Mouse (Mus musculus) neural tube, embryonic 12.5 days (tissue): ENCODE data around the gene Nudt8. TPM values are rescaled to one million over a fixed set of nuclear protein-coding genes. Genes with fewer than 3 reads are reported as not detected.
"Not testable (repeated sequence)": the region's sequence is repeated elsewhere in the genome, so short reads cannot be mapped to it uniquely, and the experiment has no call there.

Experiments
- ATAC-seq: fragments of 200-750 bp; cut with Nextera tagmentation; 2 replicates; pipeline ENCODE4 v1.8.0; 2017; ENCODE audit warnings: low read depth, mild to moderate bottlenecking, moderate TSS enrichment, moderate library complexity; ENCODE audit not compliant: low FRiP score
- H3K27ac ChIP-seq: fragments of 300-500 bp; sonication (generic); 2 replicates; pipeline ENCODE4 v1.5.1; 2016
- H3K27me3 ChIP-seq: fragments of 300-500 bp; sonication (generic); replicated peaks from 2 replicates; pipeline ENCODE4 v1.6.1; 2016; ENCODE audit warnings: mild to moderate bottlenecking
- H3K36me3 ChIP-seq: fragments of 300-500 bp; sonication (generic); 2 replicates; pipeline ENCODE4 v1.6.1; 2016; ENCODE audit warnings: mild to moderate bottlenecking
- H3K4me1 ChIP-seq: fragments of 300-500 bp; sonication (generic); 2 replicates; pipeline ENCODE4 v1.6.1; 2016
- H3K4me2 ChIP-seq: fragments of 300-500 bp; sonication (generic); replicated peaks from 2 replicates; pipeline ENCODE4 v1.6.1; 2016; ENCODE audit warnings: mild to moderate bottlenecking
- H3K4me3 ChIP-seq: fragments of 300-500 bp; sonication (generic); 2 replicates; pipeline ENCODE4 v1.5.1; 2016
- H3K9ac ChIP-seq: fragments of 300-500 bp; sonication (generic); 2 replicates; pipeline ENCODE4 v1.6.1; 2016; ENCODE audit warnings: mild to moderate bottlenecking
- H3K9me3 ChIP-seq: fragments of 300-500 bp; sonication (generic); 2 replicates; pipeline ENCODE4 v1.6.1; 2016; ENCODE audit warnings: mild to moderate bottlenecking
- WGBS: fragments of 180-500 bp; shearing (Covaris S2); methylation state at CpG from one replicate; pipeline ENCODE4 v1.1.7; 2016; 5-methylcytosine and 5-hydroxymethylcytosine counted together
- polyA plus RNA-seq: library from polyadenylated mRNA; unstranded; fragments of >200 nt; fragmentation: Nextera tagmentation; extraction: Ambion mirVana; gene quantifications from 2 replicates; pipeline ENCODE4 v1.2.1, GENCODE M21; 2016

Gene Nudt8
- polyA plus RNA-seq, 1 experiment from 2014 or later: 20.6 TPM

- H3K4me2 ChIP-seq: no peak overlapping the region
- H3K9ac ChIP-seq: no peak overlapping the region
- H3K27me3 ChIP-seq: 0 out of 2 replicates have a peak, but pooled peaks cover 3% of the 10 kb centered on the region
- H3K4me1 ChIP-seq: no peaks in the 10 kb centered on the region
- H3K4me3 ChIP-seq: no peak overlapping the region
- no peak for ATAC-seq
- H3K27ac ChIP-seq: no peak overlapping the region
- peaks cover 3% of the 10 kb centered on the region; the same call in 1 of the 2 replicates for H3K9me3 ChIP-seq
- WGBS: 81% methylated on average over 7 of the region's 7 CpGs
- no peaks in the 10 kb centered on the region for H3K36me3 ChIP-seq
Observed at GRCm38 (mm10) chr19:4023185-4023584, 22.8 kb downstream of the Nudt8 start.

GRCm38 (mm10) chr19:4027576-4027975 lies 27.2 kb downstream of the Nudt8 start:
- no peaks in the 10 kb centered on the region for H3K36me3 ChIP-seq
- H3K4me3 ChIP-seq: no peak overlapping the region
- no peak for ATAC-seq
- no peaks in the 10 kb centered on the region for H3K27me3 ChIP-seq
- no peaks in the 10 kb centered on the region for H3K4me1 ChIP-seq
- no peak overlapping the region for H3K27ac ChIP-seq
- peaks cover 3% of the 10 kb centered on the region; the same call in 1 of the 2 replicates for H3K9me3 ChIP-seq
- H3K4me2 ChIP-seq: no peak overlapping the region
- no peak overlapping the region for H3K9ac ChIP-seq

GRCm38 (mm10) chr19:4032668-4033067 lies 32.3 kb downstream of the Nudt8 start:
- H3K36me3 ChIP-seq: 0 out of 2 replicates have a peak, but pooled peaks cover 2% of the 10 kb centered on the region
- H3K4me1 ChIP-seq: peaks cover 9% of the 10 kb centered on the region
- H3K27ac ChIP-seq: no peak overlapping the region
- no peaks in the 10 kb centered on the region for H3K27me3 ChIP-seq
- WGBS: 72% methylated on average over 7 of the region's 7 CpGs
- H3K4me3 ChIP-seq: no peak overlapping the region
- H3K9me3 ChIP-seq: 0 out of 2 replicates have a peak, but pooled peaks cover under 1% of the 10 kb centered on the region
- H3K4me2 ChIP-seq: no peak overlapping the region
- H3K9ac ChIP-seq: no peak overlapping the region
- no peak for ATAC-seq

GRCm38 (mm10) chr19:4033298-4033697 lies 32.9 kb downstream of the Nudt8 start:
- Histone ChIP-seq H3K4me3 (no peak overlapping the region), H3K27ac (no peak overlapping the region), H3K4me1 (peaks cover 9% of the 10 kb centered on the region), H3K9ac (no peak overlapping the region), H3K36me3 (0 out of 2 replicates have a peak, but pooled peaks cover 2% of the 10 kb centered on the region), H3K9me3 (no peaks in the 10 kb centered on the region), H3K4me2 (no peak overlapping the region), H3K27me3 (no peaks in the 10 kb centered on the region)
- 74% methylated on average over 3 of the region's 3 CpGs for WGBS
- no peak for ATAC-seq

GRCm38 (mm10) chr19:4033742-4034141 lies 33.4 kb downstream of the Nudt8 start:
- Histone ChIP-seq H3K36me3 (0 out of 2 replicates have a peak, but pooled peaks cover 2% of the 10 kb centered on the region), H3K4me3 (no peak overlapping the region), H3K27ac (no peak overlapping the region), H3K4me2 (no peak overlapping the region), H3K4me1 (peaks cover 9% of the 10 kb centered on the region), H3K9ac (no peak overlapping the region), H3K9me3 (no peaks in the 10 kb centered on the region), H3K27me3 (no peaks in the 10 kb centered on the region)
- WGBS: 65% methylated on average over 5 of the region's 5 CpGs
- no peak for ATAC-seq

GRCm38 (mm10) chr19:4036327-4037045 lies 36.1 kb downstream of the Nudt8 start:
- H3K27ac ChIP-seq: no peak overlapping the region
- 71% methylated on average over 12 of the region's 12 CpGs for WGBS

GRCm38 (mm10) chr19:4037154-4037787 lies 36.9 kb downstream of the Nudt8 start:
- Histone ChIP-seq H3K4me2 (peak overlapping the region; percentile 79), H3K9ac (peak overlapping the region; percentile 67), H3K4me3 (peak overlapping the region; percentile 53), H3K27ac (0 out of 2 replicates have a peak overlapping the region, but pooled peaks have one; percentile 26)
- H3K27me3 ChIP-seq, H3K4me1 ChIP-seq, H3K36me3 ChIP-seq, H3K9me3 ChIP-seq: not testable (repeated sequence)
- peak; percentile 41; the same call in 1 of the 2 replicates for ATAC-seq
- 29% methylated on average over 8 of the region's 8 CpGs for WGBS

More at GRCm38 (mm10) chr19:4036327-4037045, 36.1 kb downstream of the Nudt8 start:
- Histone ChIP-seq H3K4me2 (no peak overlapping the region; the same call in 1 of the 2 replicates), H3K36me3 (0 out of 2 replicates have a peak, but pooled peaks cover 2% of the 10 kb centered on the region), H3K4me1 (peaks cover 9% of the 10 kb centered on the region), H3K9ac (no peak overlapping the region), H3K4me3 (no peak overlapping the region), H3K27me3 (no peaks in the 10 kb centered on the region), H3K9me3 (no peaks in the 10 kb centered on the region)
- ATAC-seq: no peak

GRCm38 (mm10) chr19:4037788-4038232 lies 37.4 kb downstream of the Nudt8 start, which contains the start of gene Gstp1:
Gstp1 (minus strand) TSS chr19:4037985.
- no peaks in the 10 kb centered on the region for H3K9me3 ChIP-seq
- WGBS: under 1% methylated on average over 26 of the region's 26 CpGs
- peak within 1 kb of the TSS; percentile 67 for H3K9ac ChIP-seq
- no peaks in the 10 kb centered on the region for H3K27me3 ChIP-seq
- 0 out of 2 replicates have a peak, but pooled peaks cover 2% of the 10 kb centered on the region for H3K36me3 ChIP-seq
- peaks cover 9% of the 10 kb centered on the region for H3K4me1 ChIP-seq
- ATAC-seq: peak; percentile 82
- 0 out of 2 replicates have a peak within 1 kb of the TSS, but pooled peaks have one; percentile 26 for H3K27ac ChIP-seq
- peak within 1 kb of the TSS; percentile 79 for H3K4me2 ChIP-seq
- H3K4me3 ChIP-seq: peak within 1 kb of the TSS; percentile 53

- not testable (repeated sequence) for ATAC-seq, H3K36me3 ChIP-seq, H3K9ac ChIP-seq, H3K27ac ChIP-seq, H3K4me2 ChIP-seq, H3K9me3 ChIP-seq, H3K4me1 ChIP-seq, H3K27me3 ChIP-seq, H3K4me3 ChIP-seq
- 88% methylated on average over 5 of the region's 5 CpGs for WGBS
Observed at GRCm38 (mm10) chr19:4040941-4041340, 40.6 kb downstream of the Nudt8 start.

- WGBS: 79% methylated on average over 3 of the region's 4 CpGs
- not testable (repeated sequence) for ATAC-seq
Observed at GRCm38 (mm10) chr19:4041500-4041899, 41.1 kb downstream of the Nudt8 start.

GRCm38 (mm10) chr19:4042124-4042523 lies 41.7 kb downstream of the Nudt8 start:
- ATAC-seq: no peak
- WGBS: 78% methylated on average over 14 of the region's 14 CpGs
- Histone ChIP-seq H3K36me3 (no peaks in the 10 kb centered on the region), H3K4me3 (no peak overlapping the region), H3K27ac (no peak overlapping the region), H3K9ac (no peak overlapping the region), H3K4me1 (peaks cover 4% of the 10 kb centered on the region; the same call in 1 of the 2 replicates), H3K9me3 (no peaks in the 10 kb centered on the region), H3K27me3 (no peaks in the 10 kb centered on the region), H3K4me2 (no peak overlapping the region)

More at GRCm38 (mm10) chr19:4041500-4041899, 41.1 kb downstream of the Nudt8 start:
- H3K4me1 ChIP-seq, H3K27me3 ChIP-seq, H3K27ac ChIP-seq, H3K9me3 ChIP-seq, H3K36me3 ChIP-seq, H3K4me2 ChIP-seq, H3K9ac ChIP-seq, H3K4me3 ChIP-seq: not testable (repeated sequence)

- H3K9ac ChIP-seq, H3K4me1 ChIP-seq, H3K4me2 ChIP-seq, H3K36me3 ChIP-seq, H3K27ac ChIP-seq, H3K4me3 ChIP-seq, H3K9me3 ChIP-seq, H3K27me3 ChIP-seq, ATAC-seq: not testable (repeated sequence)
- WGBS: 94% methylated on average over 5 of the region's 5 CpGs
Observed at GRCm38 (mm10) chr19:4044109-4044508, 43.7 kb downstream of the Nudt8 start.
